Mouse (Mus musculus): ENCODE results near the gene Ehf.

Gene Ehf

DNA sequence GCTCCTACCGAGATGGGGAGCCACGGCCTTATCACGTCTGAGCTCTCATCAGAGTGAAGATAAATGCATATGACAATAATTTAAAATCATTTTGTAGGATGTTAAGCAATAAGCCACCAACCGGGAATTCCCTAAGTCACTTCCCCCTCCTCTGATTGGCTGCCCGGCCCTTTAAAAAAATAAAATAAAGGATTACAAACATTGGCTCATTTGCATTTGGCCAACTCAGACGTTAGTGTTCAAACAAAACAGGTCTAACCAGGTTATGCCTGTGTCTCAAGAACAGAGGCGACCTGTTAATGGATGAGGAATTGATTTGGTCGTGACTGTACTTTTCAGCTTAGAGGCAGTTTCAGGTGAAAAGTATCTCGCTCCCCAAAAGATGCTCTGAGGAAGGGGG, at the start of gene Ehf:
Gene Ehf (minus strand): TSS at position 147 of the 400 bp plus-strand sequence.
- no peak for DNase-seq (ENCODE audit: low spot score)

DNA sequence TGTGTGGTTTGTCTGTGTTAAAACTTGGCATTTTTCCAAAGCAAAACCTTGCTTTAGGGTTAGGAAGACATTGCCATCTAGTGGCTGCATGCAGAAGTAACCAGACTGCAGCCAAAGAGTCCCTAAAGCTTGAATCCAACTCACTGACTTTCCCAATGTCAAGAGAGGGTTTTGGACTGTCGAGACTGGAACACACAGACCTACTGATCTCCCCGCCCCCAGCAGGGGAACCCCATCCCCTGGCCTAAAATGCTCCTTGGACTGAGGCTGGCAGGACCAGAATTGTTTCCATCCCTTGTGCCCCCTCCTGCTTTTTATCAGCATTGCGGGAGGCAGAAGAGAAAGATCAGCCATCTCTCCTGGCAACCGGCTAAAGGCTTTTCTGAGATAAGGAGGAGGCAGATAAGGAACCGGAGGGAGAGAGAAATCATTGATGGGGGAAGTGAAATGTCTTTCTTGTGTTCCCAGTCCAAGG, 44.4 kb upstream of the Ehf start:
- peak; percentile 31 for DNase-seq (ENCODE audit: low spot score)

DNA sequence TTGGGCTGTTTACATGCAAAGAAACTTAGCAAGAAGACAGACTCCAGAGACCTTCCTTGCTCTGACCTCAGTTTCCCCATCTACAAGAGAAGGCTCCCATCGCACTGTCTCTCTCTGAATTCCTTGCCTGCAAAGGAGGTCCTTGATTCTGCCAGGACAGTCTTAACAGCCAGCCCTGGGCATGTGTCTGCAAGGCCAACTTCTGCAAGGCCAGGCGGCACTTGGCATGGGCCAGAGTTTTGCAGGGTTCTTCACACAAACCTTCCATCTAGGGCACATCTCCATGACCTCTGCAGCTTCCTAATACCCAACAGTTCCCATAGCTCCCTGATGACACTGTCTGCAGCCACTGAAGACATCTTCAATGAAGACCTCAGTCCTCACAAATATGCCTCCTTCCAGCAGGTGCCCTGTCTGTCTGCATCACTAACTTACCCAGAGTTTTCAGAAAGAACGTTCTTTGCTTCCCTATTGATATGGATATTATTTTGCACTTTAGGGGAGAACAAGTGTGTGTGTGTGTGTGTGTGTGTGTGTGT, 43.7 kb upstream of the Ehf start:
- DNase-seq (ENCODE audit: low spot score), result peak; percentile 46

DNA sequence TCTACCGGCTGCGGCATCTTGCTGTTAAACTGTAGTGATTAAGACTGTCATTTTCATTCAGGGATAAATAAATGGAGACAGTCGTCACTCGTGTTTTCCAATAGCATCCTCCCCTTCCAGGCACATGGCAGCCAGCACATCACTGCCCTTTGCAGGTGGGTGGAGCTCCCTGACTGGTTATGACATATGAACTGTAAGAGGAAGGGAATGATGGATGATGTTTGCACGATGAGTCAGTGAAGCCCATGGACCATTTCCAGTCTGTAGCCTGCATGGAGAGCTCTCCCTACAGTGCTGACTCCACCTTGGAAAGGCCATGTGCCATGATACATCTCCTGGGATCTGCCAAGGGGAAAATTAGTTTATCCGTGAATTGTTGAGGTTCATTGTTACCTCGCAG, 40.5 kb upstream of the Ehf start:
- no peak for DNase-seq (ENCODE audit: low spot score)

DNA sequence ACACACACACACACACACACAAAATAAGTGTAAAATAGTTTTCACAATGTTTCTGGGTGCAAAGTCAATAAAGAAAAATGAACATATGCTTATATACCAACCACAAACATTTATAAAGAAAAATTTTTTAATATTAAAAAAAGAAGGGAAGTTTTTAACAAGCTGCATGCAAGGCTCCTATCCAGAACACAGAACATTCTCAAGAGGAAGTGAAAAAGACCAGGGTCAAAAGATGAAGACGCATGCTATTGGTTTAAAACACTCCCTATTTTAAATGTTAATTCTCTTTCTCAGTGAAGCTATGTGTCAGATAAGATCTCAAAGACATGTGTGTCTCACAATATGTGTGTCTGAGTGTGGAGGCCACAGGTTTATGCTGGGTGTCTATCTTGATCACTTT, 39.0 kb upstream of the Ehf start:
- no peak for DNase-seq (ENCODE audit: low spot score)

DNA sequence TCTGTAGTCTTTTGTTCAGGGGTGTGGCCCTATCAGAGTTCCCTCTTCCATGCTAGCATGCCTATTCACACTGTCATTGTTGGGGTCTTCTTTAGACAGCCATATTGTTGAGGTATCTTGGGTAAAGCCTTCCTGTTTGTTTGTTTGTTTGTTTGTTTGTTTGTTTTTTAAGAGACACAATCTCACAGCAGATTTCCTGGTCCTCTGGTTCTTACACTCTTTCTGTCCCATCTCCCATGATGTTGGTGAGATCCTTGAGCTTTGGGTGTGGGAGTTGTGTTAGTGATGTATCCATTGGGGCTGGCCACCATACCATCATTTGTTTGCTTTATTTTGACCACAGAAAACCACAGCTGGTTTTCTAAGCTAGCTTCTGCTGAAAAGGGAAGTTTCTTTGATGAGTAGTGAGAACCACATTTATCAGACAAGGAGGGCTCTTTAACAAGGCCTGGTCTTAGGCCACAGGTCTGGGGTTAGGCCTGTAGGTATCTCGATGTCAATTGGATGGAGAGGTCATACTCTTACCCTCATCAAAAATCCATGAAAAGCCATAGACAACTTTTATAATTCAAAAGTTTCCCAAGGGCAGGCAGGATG, 38.4 kb upstream of the Ehf start:
- DNase-seq (ENCODE audit: low spot score), result no peak

DNA sequence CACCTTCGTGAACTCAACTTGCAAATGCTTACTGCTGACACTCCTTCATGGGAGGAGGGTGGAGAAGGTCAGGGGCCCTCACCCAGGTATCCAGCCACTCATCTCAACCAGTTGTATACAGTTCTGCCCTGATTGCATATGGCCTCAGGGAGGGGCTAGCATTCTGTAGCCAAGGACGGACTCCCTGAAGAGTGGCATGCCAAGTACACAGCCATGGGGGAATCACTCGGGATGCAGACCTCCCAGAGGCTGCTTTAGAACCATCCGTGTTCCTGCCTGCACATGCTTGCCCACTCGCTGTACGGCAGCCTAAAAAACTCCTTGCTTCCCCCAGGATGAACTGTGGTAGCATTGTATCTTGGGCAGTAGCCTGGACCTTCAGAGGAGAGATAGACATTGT, 35.6 kb upstream of the Ehf start:
- DNase-seq (ENCODE audit: low spot score), result no peak

DNA sequence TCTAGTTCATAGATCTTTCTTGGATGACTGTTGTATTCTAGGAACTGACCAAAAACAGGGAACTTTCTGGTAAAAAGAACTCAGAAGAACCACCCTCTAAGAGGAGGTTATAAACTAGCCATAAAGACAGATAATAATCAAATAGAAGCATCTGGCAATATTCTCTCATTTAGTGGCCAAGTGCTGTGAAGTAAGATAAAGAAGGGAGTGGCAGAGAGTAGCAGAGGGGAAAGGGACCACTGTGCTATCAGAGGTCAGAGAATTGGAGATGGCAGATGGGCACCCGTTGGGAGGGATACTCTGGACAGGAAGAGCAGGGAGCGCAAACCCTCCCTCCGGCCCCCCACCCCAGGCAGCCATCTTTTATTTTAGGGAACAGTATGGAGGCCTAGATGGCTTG, 34.3 kb upstream of the Ehf start:
- no peak for DNase-seq (ENCODE audit: low spot score)

DNA sequence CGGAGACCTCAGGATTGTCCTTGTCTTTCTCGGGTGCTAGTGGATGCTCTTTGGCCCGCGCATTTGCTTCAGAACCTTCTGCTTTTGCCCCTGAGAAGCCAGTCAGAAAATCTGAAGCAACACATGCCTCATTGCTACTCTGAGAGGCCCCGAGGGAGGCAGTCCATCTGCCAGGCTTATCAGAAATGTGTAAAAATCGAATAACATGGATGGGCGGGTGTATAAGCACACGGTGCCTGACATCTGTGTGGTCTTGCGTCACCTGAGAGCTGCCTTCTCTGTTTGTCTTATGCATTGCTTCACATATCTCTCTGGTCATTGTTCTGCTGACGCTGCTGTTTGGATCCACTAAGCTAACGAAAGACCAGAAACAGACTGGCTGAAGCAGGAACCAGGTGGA, 33.5 kb upstream of the Ehf start:
- no peak for DNase-seq (ENCODE audit: low spot score)

DNA sequence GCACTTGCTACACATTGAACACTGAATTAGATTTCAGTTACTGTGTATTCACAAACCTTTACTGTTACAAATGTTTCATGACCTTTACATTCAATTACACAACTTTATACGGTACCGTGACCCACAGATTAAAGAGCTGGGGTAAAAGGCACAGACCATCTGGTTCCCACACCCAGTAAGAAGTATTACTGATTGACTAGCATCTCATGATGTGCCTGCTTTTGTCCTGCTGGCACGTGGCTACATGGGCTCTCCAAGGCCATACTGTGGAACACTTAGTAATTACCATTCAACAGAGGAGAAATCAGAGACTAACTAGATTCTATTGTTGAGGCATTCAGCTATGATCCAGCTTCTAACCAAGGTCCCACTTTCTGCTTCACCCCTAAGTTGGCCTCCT, 32.9 kb upstream of the Ehf start:
- DNase-seq (ENCODE audit: low spot score), result no peak

DNA sequence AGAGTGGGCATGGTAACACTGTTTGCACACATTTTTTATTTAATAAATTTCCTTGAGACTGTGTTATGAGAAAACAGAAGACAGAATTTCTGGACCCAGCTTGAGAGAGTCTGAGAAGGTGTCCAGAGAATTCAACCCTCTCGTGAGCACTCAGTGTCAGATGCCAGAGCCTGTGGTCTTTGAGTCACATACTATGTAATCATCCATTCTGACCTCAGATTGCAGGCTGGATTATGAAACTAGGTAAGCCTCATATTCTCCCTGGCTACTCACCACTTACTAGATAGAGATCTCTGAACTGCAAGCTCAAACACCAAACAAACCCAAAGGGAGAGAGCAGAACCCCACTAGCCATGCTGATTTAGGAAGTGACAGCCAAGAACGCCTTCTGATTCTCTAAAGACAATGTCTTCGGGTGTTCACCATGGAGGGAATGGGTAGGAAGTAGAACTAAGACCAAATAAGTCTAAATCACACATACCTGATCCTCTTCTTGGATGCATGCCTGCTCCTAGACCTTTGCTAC, 28.7 kb upstream of the Ehf start:
- no peak for DNase-seq (ENCODE audit: low spot score)

DNA sequence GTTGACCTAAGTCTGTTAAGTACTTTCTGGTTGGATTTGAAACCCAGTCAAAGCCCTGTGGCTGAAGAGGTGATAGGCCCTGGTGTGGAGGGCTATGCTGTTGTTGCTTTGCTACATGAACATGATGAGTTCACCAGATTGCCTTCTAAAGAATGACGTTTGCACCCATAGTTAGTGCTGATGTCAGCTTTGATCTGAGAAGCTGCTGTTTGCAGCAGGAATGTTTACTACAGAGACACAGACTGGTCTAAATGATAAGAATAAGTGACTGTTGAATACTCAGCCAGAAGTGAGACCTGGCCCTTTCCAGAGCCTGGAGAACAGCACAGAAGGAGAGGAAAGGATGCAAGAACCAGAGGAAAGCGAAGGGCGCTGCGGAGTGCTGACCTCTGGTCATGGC, 25.7 kb upstream of the Ehf start:
- no peak for DNase-seq (ENCODE audit: low spot score)

DNA sequence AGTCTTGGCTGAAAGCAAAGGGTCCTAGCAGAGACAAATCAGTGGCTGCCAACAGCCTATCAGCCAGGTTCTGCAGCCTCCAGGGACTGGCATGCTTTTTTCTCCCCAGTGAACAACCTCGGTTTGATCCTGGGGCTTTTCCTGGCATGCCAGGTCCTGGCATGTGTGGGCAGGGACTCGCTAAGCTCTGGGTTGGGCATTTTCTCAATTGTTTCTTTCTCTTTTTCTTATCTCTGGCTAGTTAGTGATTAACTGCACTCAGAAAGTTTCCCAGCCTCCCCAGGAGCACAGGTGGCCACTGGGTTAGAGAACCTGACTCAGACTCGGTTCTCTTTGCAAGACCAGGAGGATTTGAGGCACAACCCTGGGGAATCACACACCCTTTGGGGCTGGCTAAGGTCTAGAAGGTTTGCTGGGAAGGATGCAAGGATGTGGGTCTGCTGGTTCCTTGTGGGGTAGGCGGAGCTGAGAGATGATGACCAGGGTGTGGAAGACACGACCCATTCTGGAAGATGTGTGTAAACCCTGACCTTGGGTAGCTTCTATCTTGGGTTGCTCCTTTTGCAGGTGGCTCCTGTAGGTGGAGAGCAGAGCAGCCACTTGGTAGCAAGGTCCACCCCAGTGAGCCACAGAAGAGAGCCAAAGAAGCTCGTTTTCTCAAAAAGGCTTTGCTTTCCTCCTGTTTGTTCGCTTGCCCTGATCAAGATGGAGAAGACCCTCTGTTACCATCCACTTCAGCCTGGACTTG, 22.4 kb upstream of the Ehf start:
- DNase-seq (ENCODE audit: low spot score), result no peak

DNA sequence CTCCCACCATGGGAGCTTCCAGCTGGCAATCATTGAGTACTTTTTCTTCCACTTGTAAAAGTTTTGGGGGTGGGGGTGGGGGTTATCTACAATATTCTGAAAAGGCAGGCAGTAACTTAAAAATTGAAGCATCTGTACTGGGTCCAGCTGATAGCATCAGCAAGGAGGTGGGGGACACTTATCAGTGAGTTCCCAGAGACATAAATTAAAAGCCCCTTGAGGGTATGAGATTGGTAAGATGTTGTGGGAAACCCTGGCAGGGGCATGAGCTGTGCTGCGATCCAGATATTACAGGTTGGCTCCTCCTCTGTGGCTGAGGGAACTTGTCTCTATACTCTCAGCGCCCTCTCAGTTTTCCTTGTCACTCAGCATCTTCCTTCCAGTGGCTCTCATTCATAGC, 21.2 kb upstream of the Ehf start:
- DNase-seq (ENCODE audit: low spot score), result no peak

DNA sequence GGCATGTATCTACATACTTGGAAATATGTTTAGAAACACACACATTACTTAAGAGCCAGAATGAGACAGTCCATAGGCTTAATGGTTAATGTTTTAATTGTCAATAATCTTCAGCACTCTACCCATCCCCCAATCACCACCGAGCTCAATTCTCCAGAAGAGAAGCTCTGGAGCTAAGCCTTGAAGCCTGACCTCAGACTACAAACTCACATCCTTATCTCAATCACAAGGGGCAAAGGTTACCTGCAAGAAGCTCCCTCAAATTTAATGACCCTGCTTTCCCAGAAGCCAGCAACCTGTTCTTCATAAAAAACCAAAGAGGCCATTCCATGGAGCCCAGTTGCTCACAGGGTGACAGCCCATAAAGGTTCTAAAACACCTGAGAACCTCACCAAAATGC, 19.1 kb upstream of the Ehf start:
- no peak for DNase-seq (ENCODE audit: low spot score)

DNA sequence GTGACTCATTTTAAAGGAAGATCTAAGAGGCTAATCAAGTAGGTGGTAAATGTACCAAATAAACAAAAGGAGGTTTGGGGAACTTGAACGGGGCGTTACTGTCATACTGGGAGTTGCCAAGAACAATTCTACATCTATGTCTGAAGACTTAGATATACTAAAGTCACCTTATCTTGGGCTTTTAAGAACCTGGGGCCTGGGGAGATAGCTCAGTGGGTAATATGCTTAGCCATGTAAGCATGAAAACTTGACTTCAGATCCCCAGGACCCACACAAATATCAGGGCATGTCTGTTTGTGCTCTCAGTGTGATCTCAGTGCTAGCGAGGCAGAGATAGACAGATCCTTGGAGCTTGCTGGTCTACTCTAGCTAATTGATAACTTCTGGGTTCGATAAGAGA, 18.6 kb upstream of the Ehf start:
- DNase-seq (ENCODE audit: low spot score), result no peak

DNA sequence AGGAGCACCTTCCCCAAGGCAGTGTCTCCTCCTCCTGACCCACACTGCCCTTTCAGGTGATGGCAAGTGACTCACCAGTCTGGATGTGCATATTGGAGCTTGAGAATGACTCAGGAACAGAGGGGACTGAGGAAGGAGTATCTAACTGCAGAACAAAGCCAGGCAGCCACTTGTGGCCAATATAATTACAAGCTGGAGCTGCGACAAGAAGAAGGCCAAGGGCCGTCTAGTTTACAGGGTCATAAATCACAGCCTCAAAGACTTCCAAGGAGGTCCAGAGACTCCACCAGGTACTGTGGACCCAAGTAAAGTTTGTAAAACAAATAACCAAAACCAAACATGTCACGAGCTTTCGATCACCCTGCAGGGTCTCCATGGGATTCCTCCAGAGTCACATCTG, 10.9 kb upstream of the Ehf start:
- no peak for DNase-seq (ENCODE audit: low spot score)

DNA sequence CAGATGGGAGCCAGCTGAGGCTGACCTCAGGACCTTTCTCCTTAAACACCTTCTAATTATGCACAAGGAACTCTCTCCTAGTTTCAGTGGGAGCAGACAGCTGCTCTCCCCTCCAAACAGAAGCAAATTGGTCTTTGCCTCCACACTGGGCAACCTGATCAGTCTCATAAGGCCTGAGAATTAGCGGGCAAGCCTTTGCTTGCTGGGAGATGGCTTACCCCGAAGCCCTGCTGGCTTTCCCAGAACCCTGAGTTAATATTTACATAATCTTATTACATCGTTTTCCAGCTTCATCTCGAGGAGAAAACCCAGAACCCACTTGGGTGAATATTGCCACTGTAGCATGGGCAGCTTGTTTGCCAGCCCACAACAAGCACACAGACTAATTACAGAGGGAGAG, 9.6 kb upstream of the Ehf start:
- no peak for DNase-seq (ENCODE audit: low spot score)

DNA sequence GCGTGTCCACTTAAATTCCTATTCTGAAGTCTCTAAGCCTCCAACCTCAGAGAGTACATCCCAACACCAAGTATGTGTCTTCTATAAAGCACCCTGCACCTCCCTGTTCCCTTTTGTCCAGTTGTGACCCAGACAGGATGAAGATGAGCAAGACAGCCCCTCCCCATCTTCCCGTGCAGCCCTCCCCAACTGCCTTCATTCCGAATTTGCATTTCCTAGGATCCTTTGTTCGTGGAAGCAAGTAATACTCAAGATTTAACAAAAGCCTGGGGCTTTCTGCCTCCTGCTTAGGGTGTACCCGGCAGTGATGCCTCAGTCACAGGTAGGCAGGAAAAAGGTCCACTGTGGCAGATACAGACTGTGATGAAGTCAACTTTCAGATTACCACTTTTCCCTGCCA, 7.6 kb upstream of the Ehf start:
- no peak for DNase-seq (ENCODE audit: low spot score)

DNA sequence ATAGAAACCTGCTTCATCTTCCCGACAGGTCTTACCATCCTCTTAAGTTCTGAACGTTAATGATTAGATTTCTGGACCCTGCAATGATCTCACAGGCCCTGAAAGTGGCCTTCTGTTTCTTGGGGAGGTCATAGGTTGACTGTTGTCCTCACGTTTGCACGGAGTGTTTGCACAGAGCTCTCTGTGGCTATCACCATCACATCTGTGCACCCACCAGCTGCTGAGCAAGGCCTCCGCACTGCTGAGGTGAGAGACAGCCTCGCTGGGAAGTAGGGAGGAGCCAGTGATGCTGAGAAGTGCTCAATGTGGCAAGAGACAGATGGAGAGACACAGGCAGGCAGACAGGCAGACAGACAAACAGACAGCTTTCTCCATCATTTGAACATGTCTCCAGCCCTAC, 3.6 kb upstream of the Ehf start:
- no peak for DNase-seq (ENCODE audit: low spot score)

DNA sequence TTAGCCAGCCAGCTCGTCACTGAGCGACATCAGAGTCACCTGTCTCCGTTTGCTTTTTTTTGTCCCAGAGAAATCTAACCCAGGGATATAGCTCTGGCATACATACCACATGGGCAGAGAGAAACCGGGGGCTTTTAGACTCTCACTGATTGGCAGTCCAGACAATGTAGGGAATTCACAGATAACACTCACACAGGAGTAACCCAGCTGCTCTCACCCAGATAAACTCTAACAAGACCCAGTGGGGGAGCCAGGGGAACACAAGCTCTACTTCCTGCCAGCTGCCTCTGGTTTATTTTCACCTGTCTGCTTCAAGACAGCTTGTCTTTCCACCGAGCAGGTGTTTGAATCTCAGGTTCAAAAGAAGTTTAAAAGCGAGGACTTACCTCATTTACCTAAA, 409 bp downstream of the Ehf start:
- no peak for DNase-seq (ENCODE audit: low spot score)

DNA sequence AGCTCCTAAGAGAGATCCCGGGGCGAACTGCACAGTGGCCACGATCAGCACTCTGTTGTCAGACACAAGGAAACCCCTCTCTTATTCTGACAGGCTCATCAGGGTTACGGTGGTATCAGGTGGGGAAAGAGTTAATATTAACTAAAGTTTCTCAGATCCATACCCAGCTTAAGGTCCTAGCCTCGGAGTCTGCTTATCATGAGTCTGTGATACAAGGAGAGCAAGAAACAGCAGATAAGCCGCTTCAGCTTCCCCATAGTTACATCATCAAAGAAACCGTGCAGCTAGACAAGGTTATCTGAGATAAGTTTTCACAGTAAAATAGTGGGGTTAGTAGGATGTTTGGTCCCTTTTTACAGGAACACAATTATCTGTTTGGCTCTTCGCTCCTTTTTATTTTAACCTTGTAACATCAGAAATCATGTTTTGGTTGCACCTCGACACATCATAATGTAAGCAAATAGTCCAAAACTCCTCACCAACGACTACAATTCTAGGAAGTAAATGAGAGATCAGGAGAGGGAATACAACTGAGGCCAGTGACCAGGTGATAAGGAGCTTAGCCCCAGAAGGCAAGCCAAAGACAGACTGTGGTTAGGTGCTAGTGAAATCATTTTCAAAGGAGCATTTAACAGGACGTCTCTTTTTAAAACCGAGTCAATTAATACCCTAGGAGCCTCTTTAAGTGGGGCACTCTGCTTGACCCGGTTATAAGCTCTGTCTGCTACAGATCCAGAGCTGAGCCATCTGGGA, 4.2 kb downstream of the Ehf start:
- no peak for DNase-seq (ENCODE audit: low spot score)

DNA sequence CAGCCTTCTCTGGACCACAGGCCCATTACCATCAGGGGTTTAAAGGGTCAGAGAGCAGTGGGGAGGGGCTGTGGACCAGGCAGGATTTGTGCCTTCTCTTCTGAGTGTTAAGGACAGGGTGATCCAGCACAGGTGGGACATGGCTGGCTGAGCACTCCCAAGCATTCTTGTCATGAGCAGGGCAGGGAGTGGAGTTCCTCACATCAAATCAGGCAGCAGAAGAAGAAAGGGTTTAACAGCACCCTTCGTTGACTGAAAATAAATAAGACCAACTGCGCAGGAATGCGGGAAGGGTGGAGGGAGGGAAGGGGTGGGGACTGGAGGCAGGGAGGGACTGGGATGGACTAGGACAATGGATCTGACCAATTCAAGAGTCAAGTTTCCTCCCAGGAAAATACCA, 8.6 kb downstream of the Ehf start:
- DNase-seq (ENCODE audit: low spot score), result no peak
